Mouse (Mus musculus): ENCODE measurements around the gene Exoc3l2. TPM values are rescaled to one million over a fixed set of nuclear protein-coding genes. Genes with fewer than 3 reads are reported as not detected.

The Exoc3l2 gene
- polyA plus RNA-seq, 1 experiment = 7.1 TPM

- TF ChIP-seq POLR2A (IDR thresholded peaks at IDR 0.05; ENCODE audit: low read depth, low read length) = no peak
- no peak for TF ChIP-seq CTCF (IDR thresholded peaks at IDR 0.05; ENCODE audit: extremely low read depth, insufficient read depth, insufficient read length, insufficient replicate concordance)
- DNase-seq (ENCODE audit: low read depth in 1 of 2, low spot score in 2 of 2) = no peak
- Histone ChIP-seq H3K27me3 (ENCODE audit: control insufficient read depth, insufficient read depth, low read length) (no peaks in the 10 kb centered on the region), H3K36me3 (ENCODE audit: control insufficient read depth, insufficient read depth, low read length) (peaks cover 2% of the 10 kb centered on the region; the same call in 1 of the 2 replicates), H3K4me1 (ENCODE audit: control insufficient read depth, insufficient read depth, insufficient read length) (peaks cover 7% of the 10 kb centered on the region; the same call in 1 of the 2 replicates), H3K27ac (ENCODE audit: insufficient read depth, low read length) (no peak overlapping the region), H3K4me3 (ENCODE audit: extremely low read depth, insufficient read depth, insufficient read length) (no peak overlapping the region)
- 82% methylated on average over 4 of the region's 4 CpGs for WGBS
These were observed 7.9 kb upstream of the Exoc3l2 start for GRCm38 (mm10) chr7:19455186-19455585.

DNA sequence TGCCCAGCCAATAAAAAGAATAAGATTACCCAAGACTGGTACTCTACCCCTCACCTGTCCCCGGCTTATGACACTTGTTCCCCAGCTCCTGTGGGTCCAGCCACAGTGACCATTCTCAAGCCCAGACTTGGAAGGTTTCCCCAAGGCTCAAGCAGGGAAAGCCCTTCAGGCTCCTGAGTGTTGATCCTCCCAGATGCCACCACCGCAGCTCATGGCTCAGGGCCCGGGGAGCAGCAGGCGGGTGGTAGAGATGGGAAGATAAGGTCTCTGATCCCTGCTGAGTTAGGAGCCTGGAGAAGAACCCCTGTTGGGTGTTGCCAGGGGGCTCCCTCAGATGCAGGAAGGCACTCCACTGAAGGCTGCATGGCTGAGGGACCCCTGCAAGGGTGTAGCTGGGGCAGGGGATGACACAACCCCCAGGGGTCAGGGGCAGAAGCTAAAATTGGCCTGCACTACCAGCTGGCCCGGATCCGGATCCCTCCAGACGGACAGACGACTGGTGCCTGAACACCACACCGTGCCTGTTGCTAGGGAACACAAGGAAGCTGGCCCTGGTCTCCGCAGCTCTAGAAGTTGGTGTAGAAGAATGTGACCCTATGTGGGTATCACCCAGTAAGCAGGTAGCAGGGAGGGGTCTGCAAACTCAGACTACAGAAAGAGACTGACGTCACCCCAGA is 7.2 kb upstream of the Exoc3l2 start:
- Histone ChIP-seq H3K27me3 (ENCODE audit: control insufficient read depth, insufficient read depth, low read length) (no peaks in the 10 kb centered on the region), H3K27ac (ENCODE audit: insufficient read depth, low read length) (no peak overlapping the region), H3K4me1 (ENCODE audit: control insufficient read depth, insufficient read depth, insufficient read length) (peaks cover 7% of the 10 kb centered on the region; the same call in 1 of the 2 replicates), H3K36me3 (ENCODE audit: control insufficient read depth, insufficient read depth, low read length) (peaks cover 2% of the 10 kb centered on the region; the same call in 1 of the 2 replicates), H3K4me3 (ENCODE audit: extremely low read depth, insufficient read depth, insufficient read length) (no peak overlapping the region)
- WGBS = 89% methylated on average over 11 of the region's 11 CpGs
- TF ChIP-seq CTCF (IDR thresholded peaks at IDR 0.05; ENCODE audit: extremely low read depth, insufficient read depth, insufficient read length, insufficient replicate concordance) (no peak), POLR2A (IDR thresholded peaks at IDR 0.05; ENCODE audit: low read depth, low read length) (no peak)
- DNase-seq (ENCODE audit: low read depth in 1 of 2, low spot score in 2 of 2) = no peak

GRCm38 (mm10) chr7:19456628-19457027 is 6.5 kb upstream of the Exoc3l2 start:
- Histone ChIP-seq H3K4me1 (ENCODE audit: control insufficient read depth, insufficient read depth, insufficient read length) (peaks cover 7% of the 10 kb centered on the region; the same call in 1 of the 2 replicates), H3K27ac (ENCODE audit: insufficient read depth, low read length) (no peak overlapping the region), H3K36me3 (ENCODE audit: control insufficient read depth, insufficient read depth, low read length) (no peaks in the 10 kb centered on the region), H3K27me3 (ENCODE audit: control insufficient read depth, insufficient read depth, low read length) (no peaks in the 10 kb centered on the region), H3K4me3 (ENCODE audit: extremely low read depth, insufficient read depth, insufficient read length) (no peak overlapping the region)
- no peak for TF ChIP-seq POLR2A (IDR thresholded peaks at IDR 0.05; ENCODE audit: low read depth, low read length)
- TF ChIP-seq CTCF (IDR thresholded peaks at IDR 0.05; ENCODE audit: extremely low read depth, insufficient read depth, insufficient read length, insufficient replicate concordance) = no peak
- WGBS = 96% methylated on average over 7 of the region's 7 CpGs
- DNase-seq (ENCODE audit: low read depth in 1 of 2, low spot score in 2 of 2) = no peak

GRCm38 (mm10) chr7:19457414-19458071 is 5.6 kb upstream of the Exoc3l2 start:
- Histone ChIP-seq H3K27ac (ENCODE audit: insufficient read depth, low read length) (no peak overlapping the region), H3K4me1 (ENCODE audit: control insufficient read depth, insufficient read depth, insufficient read length) (peaks cover 7% of the 10 kb centered on the region; the same call in 1 of the 2 replicates), H3K36me3 (ENCODE audit: control insufficient read depth, insufficient read depth, low read length) (no peaks in the 10 kb centered on the region), H3K27me3 (ENCODE audit: control insufficient read depth, insufficient read depth, low read length) (no peaks in the 10 kb centered on the region), H3K4me3 (ENCODE audit: extremely low read depth, insufficient read depth, insufficient read length) (peak overlapping the region; percentile 77)
- no peak for TF ChIP-seq CTCF (IDR thresholded peaks at IDR 0.05; ENCODE audit: extremely low read depth, insufficient read depth, insufficient read length, insufficient replicate concordance)
- no peak for TF ChIP-seq POLR2A (IDR thresholded peaks at IDR 0.05; ENCODE audit: low read depth, low read length)
- WGBS = 9% methylated on average over 14 of the region's 14 CpGs
- peak in 1 of 2 experiments; percentile 13 for DNase-seq (ENCODE audit: low read depth in 1 of 2, low spot score in 2 of 2)

DNA sequence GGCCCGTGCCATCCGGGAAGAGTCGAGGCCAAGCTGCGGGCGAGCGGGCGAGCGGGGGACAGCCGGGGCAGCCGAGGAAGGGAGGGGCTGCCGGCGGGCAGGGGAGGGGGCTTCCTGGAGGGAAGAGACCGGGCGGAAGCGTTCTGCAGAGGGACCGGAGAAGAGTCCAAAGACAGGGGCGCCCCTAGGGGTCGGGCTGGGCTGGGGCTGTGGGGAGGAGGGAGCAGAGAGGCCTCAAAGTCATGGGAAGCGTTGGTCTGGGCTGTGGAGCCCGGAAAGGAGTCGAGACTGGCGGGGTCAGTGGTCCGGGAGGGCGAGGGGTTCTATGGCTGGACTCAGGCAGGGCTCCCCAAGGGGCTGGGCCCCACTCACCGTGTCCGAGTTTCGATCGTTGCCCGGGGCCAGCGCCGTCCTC is 5.1 kb upstream of the Exoc3l2 start:
- TF ChIP-seq POLR2A (IDR thresholded peaks at IDR 0.05; ENCODE audit: low read depth, low read length) (no peak), CTCF (IDR thresholded peaks at IDR 0.05; ENCODE audit: extremely low read depth, insufficient read depth, insufficient read length, insufficient replicate concordance) (peak; percentile 11; the same call in 1 of the 2 replicates)
- peak in 1 of 2 experiments; percentile 49 for DNase-seq (ENCODE audit: low read depth in 1 of 2, low spot score in 2 of 2)
- no peaks in the 10 kb centered on the region for H3K36me3 ChIP-seq (ENCODE audit: control insufficient read depth, insufficient read depth, low read length)
- 0% methylated on average over 23 of the region's 31 CpGs for WGBS
- H3K4me3 ChIP-seq (ENCODE audit: extremely low read depth, insufficient read depth, insufficient read length) = peak overlapping the region; percentile 77
- H3K27me3 ChIP-seq (ENCODE audit: control insufficient read depth, insufficient read depth, low read length) = no peaks in the 10 kb centered on the region
- H3K4me1 ChIP-seq (ENCODE audit: control insufficient read depth, insufficient read depth, insufficient read length) = peaks cover 7% of the 10 kb centered on the region; the same call in 1 of the 2 replicates
- no peak overlapping the region for H3K27ac ChIP-seq (ENCODE audit: insufficient read depth, low read length)

DNA sequence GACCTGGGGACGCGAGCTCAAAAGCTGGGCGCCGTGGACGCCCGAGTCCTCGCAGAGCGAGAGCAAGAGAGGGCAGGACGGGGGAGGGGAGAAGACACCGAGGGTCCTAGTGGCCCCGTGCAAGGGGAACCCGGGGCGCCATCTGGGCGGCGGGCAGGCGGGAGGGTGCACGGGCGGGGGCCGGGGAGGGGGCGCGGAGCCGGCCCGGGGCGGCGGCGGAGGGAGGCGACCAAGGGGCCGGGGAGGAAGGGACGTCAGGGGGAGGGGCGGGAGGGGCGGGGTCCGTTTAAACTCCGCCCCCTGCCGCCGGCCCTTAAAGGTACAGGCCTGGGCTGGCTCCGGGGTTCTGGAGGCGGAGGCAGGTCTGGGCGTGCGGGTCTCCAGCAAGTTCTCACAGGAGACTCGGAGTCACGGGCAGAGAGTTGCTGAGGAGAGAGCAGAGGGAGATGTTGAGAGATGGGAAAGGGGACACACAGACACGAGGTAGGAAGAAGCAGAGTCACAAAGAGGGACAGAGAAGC is 4.5 kb upstream of the Exoc3l2 start, which contains the start of gene Mark4:
TSS of gene Mark4 (minus strand) at position 231 of the 521 bp plus-strand sequence.
- TF ChIP-seq CTCF (IDR thresholded peaks at IDR 0.05; ENCODE audit: extremely low read depth, insufficient read depth, insufficient read length, insufficient replicate concordance) (no peak), POLR2A (IDR thresholded peaks at IDR 0.05; ENCODE audit: low read depth, low read length) (no peak)
- H3K27me3 ChIP-seq (ENCODE audit: control insufficient read depth, insufficient read depth, low read length) = no peaks in the 10 kb centered on the region
- H3K36me3 ChIP-seq (ENCODE audit: control insufficient read depth, insufficient read depth, low read length) = no peaks in the 10 kb centered on the region
- peaks cover 7% of the 10 kb centered on the region; the same call in 1 of the 2 replicates for H3K4me1 ChIP-seq (ENCODE audit: control insufficient read depth, insufficient read depth, insufficient read length)
- 5% methylated on average over 29 of the region's 42 CpGs for WGBS
- DNase-seq (ENCODE audit: low read depth in 1 of 2, low spot score in 2 of 2) = peak; percentile 45 to 67
- 0 out of 2 replicates have a peak within 1 kb of the TSS, but pooled peaks have one; percentile 4 for H3K27ac ChIP-seq (ENCODE audit: insufficient read depth, low read length)
- H3K4me3 ChIP-seq (ENCODE audit: extremely low read depth, insufficient read depth, insufficient read length) = peak within 1 kb of the TSS; percentile 77
